Mouse (Mus musculus): ENCODE measurements around the gene Baiap2l1. TPM values are rescaled to one million over a fixed set of nuclear protein-coding genes. Genes with fewer than 3 reads are reported as not detected.

The Baiap2l1 gene
- polyA plus RNA-seq, 1 experiment from 2014 or later, result 1.7 TPM

DNA sequence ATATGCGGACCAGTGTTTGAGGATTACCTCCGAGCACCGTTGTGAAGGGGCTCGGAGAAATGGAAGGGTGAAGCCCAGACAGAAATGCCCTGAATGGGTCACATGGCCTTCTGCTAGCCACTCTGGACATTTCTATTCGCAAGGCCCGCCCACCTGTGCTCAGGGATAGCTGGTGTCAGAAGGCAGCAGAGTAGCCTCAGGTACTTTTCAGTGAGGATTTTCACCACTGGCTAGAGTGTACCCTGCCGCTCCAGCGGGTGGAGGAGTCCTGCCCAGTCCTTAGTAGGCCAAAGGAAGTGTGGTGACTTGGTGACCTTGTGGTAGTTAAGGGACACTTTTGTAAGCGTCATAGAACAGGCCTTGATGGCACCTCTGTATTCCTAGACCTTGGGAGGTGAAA lies 96.6 kb downstream of the Baiap2l1 start:
- no peak overlapping the region for H3K4me2 ChIP-seq (replicated peaks)

DNA sequence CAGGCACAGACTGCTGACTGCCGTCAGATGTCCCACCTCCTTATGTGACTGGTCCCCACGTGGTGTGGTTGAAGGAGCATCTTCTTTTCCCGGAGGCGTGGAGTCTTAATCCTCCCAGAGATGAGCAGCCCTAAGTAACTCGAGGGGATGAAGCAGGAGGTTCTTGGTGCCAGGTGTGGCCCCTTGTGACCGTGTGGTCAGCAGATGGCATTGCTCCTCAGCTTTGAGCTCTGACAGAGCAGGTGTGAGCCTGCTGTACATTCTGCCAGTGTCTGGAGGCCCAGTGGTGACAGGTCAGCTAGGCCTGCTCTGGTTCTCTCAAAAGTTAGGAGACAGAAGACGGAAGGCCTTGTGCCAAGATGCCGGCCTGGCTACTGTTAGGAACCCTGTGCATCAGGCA lies 97.4 kb downstream of the Baiap2l1 start:
- Histone ChIP-seq H3K27me3 (no peaks in the 10 kb centered on the region), H3K9ac (replicated peaks) (no peak overlapping the region), H3K4me2 (replicated peaks) (no peak overlapping the region), H3K4me3 (no peak overlapping the region), H3K9me3 (no peaks in the 10 kb centered on the region), H3K27ac (replicated peaks) (no peak overlapping the region), H3K36me3 (peaks cover 10% of the 10 kb centered on the region), H3K4me1 (peaks cover 47% of the 10 kb centered on the region)
- WGBS, result 80% methylated on average over 8 of the region's 8 CpGs
- no peak for ATAC-seq (replicated peaks)

More for the DNA sequence above, 96.6 kb downstream of the Baiap2l1 start:
- 83% methylated on average over 9 of the region's 9 CpGs for WGBS
- Histone ChIP-seq H3K27me3 (no peaks in the 10 kb centered on the region), H3K27ac (replicated peaks) (no peak overlapping the region), H3K9ac (replicated peaks) (no peak overlapping the region), H3K9me3 (no peaks in the 10 kb centered on the region), H3K36me3 (peaks cover 15% of the 10 kb centered on the region), H3K4me1 (peaks cover 45% of the 10 kb centered on the region), H3K4me3 (no peak overlapping the region)
- no peak for ATAC-seq (replicated peaks)

DNA sequence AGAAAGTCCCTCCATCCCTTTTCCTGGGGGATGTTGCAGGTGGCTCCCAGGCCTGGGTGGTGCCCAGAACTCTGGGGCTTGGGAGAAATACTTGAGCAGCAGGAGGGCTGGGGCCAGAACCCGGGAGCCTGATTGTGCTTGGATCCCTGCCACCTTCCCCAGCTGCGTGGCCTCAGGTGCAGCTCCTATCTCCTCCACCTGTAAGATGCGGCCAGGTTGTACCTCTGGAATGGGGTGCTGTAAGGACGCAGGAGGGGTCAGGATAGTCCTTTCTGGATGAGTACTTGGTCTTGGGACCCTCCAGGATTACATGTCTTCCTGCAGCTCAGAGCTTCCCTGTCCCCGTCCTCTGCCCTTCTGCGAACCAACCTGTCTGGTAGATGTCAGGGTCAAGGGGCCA lies 98.7 kb downstream of the Baiap2l1 start:
- 73% methylated on average over 6 of the region's 6 CpGs for WGBS
- H3K4me3 ChIP-seq, result no peak overlapping the region
- no peaks in the 10 kb centered on the region for H3K9me3 ChIP-seq
- no peaks in the 10 kb centered on the region; the same call in 1 of the 2 replicates for H3K36me3 ChIP-seq
- H3K4me1 ChIP-seq, result peaks cover 53% of the 10 kb centered on the region
- no peak overlapping the region for H3K9ac ChIP-seq (replicated peaks)
- no peaks in the 10 kb centered on the region for H3K27me3 ChIP-seq
- H3K4me2 ChIP-seq (replicated peaks), result no peak overlapping the region
- no peak overlapping the region for H3K27ac ChIP-seq (replicated peaks)
- ATAC-seq (replicated peaks), result no peak

DNA sequence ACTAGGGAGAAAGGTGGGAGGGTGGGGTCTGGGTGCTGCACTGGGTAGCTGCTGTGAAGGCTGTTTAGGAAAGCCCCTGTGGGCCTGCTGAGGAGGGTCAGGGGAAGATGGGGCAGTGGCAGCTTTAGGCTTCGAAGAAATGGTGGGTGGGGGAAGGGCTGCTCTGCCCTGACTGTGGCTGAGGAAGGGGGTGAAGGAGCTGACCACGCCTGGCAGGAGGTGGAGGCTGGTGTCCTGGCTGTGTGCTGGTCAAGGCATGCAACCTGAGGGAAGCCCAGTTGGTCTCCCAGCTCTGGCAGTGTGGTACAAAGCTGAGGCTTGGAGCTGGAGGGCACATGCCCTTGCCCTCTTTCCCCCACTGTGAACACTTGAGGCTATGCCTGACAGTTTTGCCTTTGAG lies 99.2 kb downstream of the Baiap2l1 start:
- H3K4me2 ChIP-seq (replicated peaks), result peak overlapping the region; percentile 67
- H3K4me1 ChIP-seq, result peaks cover 53% of the 10 kb centered on the region
- peak overlapping the region; percentile 31; the same call in 1 of the 2 replicates for H3K9ac ChIP-seq (replicated peaks)
- no peaks in the 10 kb centered on the region for H3K9me3 ChIP-seq
- WGBS, result 8% methylated on average over 2 of the region's 2 CpGs
- H3K4me3 ChIP-seq, result peak overlapping the region; percentile 98; the same call in 1 of the 2 replicates
- H3K36me3 ChIP-seq, result no peaks in the 10 kb centered on the region
- no peak overlapping the region for H3K27ac ChIP-seq (replicated peaks)
- no peak for ATAC-seq (replicated peaks)
- no peaks in the 10 kb centered on the region for H3K27me3 ChIP-seq

DNA sequence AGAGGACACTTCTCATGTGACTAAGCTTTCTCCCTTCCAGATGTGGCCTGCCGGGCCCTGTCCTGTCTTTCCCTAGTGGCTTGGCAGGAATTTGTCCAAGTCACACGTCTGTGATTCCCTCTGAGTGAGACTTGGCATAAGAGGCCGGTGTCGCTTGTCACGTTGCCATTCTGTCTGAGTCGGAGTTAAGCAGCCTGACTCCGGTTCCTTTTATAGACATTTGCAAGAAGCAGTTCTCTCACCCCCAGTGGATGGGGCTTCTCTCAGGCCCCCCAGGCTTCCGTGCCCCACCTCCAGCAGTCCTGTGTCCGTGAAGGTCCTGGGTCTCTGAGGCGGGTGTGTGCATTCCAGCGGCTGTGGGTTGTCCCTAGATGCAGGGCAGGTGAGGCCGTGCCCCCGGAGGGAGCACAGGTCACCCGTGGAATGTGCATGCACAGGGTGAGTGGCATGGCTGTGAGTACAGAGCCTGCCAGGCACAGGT lies 99.7 kb downstream of the Baiap2l1 start:
- no peaks in the 10 kb centered on the region for H3K36me3 ChIP-seq
- ATAC-seq (replicated peaks), result no peak
- peak overlapping the region; percentile 67 for H3K4me2 ChIP-seq (replicated peaks)
- no peaks in the 10 kb centered on the region for H3K27me3 ChIP-seq
- WGBS, result 29% methylated on average over 14 of the region's 14 CpGs
- no peaks in the 10 kb centered on the region for H3K9me3 ChIP-seq
- peak overlapping the region; percentile 31; the same call in 1 of the 2 replicates for H3K9ac ChIP-seq (replicated peaks)
- peaks cover 53% of the 10 kb centered on the region for H3K4me1 ChIP-seq
- H3K4me3 ChIP-seq, result peak overlapping the region; percentile 98
- no peak overlapping the region for H3K27ac ChIP-seq (replicated peaks)

DNA sequence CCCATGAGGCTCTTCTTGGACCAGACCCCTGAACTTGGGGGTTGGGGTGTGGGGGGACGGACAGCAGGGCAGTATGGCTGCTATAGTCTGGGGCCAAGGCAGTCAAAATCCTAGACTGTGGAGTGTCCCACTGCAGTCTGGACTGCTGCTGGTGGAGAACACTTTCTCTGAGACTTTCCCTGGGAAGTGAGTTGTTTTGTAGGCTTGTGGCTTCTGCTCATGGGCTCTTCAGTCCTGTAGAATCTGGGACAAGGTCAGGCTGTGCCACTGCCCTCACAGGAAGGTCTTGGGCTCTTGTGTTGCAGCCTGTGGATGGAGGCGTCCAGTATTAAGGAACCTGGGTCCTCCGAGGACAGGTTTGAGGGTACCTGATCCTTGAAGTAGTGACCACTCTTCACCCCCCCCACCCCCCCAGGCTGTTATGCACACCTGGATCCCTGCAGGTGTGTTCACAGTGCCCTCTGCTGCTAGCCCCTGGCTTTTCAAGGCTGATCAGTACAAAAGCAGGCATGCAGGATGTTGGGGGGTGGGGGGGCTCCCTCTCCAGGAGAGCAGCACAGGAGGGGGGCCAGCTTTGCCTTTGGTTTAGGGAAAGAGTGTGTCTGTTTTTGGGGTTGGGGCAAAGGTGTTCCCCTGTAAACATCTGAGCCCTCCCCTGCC lies 100.3 kb downstream of the Baiap2l1 start:
- ATAC-seq (replicated peaks), result no peak
- Histone ChIP-seq H3K4me3 (peak overlapping the region; percentile 98), H3K4me1 (peaks cover 53% of the 10 kb centered on the region), H3K9ac (replicated peaks) (peak overlapping the region; percentile 90), H3K9me3 (no peaks in the 10 kb centered on the region), H3K27ac (replicated peaks) (no peak overlapping the region), H3K27me3 (no peaks in the 10 kb centered on the region), H3K4me2 (replicated peaks) (peak overlapping the region; percentile 67), H3K36me3 (no peaks in the 10 kb centered on the region)
- WGBS, result 83% methylated on average over 3 of the region's 3 CpGs

DNA sequence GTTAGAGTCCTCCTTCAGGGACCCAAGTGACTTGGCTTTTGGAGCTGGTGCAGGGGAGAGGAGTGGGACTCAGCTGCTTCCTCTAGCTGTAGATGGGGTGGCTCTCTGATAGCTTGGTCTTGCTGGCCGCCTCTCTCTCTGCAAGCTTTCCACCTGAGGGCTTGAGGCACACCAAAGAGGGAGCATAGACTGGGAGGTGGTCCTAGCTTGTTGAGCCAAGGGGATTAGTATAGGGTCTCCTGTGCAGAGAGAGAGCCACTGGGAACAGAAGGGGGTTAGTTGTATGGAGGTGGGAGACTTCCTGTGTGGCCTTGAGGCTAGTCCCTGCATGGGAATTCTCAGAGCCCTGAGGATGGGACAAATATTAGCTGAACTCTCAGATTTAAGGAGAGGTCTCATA lies 101.0 kb downstream of the Baiap2l1 start:
- Histone ChIP-seq H3K9me3 (no peaks in the 10 kb centered on the region), H3K4me3 (peak overlapping the region; percentile 98), H3K9ac (replicated peaks) (peak overlapping the region; percentile 90), H3K36me3 (no peaks in the 10 kb centered on the region), H3K4me2 (replicated peaks) (peak overlapping the region; percentile 67), H3K27ac (replicated peaks) (0 out of 2 replicates have a peak overlapping the region, but pooled peaks have one; percentile 8), H3K4me1 (peaks cover 50% of the 10 kb centered on the region), H3K27me3 (no peaks in the 10 kb centered on the region)
- WGBS, result 28% methylated on average over 1 of the region's 1 CpGs
- ATAC-seq (replicated peaks), result no peak

DNA sequence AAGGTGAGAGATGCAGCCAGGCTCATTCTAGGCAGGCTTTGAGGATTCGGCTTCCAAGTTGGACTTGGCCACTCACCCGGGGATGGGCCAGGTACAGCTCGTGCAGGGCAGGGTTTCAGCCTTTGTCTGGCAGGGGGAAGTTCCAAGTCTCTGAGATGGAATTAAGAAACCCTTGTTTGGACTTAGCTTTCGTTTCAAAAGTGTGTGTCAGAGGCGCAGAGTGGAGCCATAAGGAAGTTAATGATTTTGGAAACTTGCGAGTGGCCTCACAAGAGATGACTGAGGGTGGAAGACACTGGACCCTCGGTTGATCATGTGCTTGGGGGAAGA lies 101.4 kb downstream of the Baiap2l1 start:
- H3K9ac ChIP-seq (replicated peaks), result peak overlapping the region; percentile 90
- no peak for ATAC-seq (replicated peaks)
- peak overlapping the region; percentile 84 for H3K27ac ChIP-seq (replicated peaks)
- H3K27me3 ChIP-seq, result no peaks in the 10 kb centered on the region
- WGBS, result 5% methylated on average over 7 of the region's 7 CpGs
- H3K36me3 ChIP-seq, result no peaks in the 10 kb centered on the region
- H3K4me2 ChIP-seq (replicated peaks), result peak overlapping the region; percentile 67
- peak overlapping the region; percentile 98 for H3K4me3 ChIP-seq
- no peaks in the 10 kb centered on the region for H3K9me3 ChIP-seq
- peaks cover 47% of the 10 kb centered on the region for H3K4me1 ChIP-seq

DNA sequence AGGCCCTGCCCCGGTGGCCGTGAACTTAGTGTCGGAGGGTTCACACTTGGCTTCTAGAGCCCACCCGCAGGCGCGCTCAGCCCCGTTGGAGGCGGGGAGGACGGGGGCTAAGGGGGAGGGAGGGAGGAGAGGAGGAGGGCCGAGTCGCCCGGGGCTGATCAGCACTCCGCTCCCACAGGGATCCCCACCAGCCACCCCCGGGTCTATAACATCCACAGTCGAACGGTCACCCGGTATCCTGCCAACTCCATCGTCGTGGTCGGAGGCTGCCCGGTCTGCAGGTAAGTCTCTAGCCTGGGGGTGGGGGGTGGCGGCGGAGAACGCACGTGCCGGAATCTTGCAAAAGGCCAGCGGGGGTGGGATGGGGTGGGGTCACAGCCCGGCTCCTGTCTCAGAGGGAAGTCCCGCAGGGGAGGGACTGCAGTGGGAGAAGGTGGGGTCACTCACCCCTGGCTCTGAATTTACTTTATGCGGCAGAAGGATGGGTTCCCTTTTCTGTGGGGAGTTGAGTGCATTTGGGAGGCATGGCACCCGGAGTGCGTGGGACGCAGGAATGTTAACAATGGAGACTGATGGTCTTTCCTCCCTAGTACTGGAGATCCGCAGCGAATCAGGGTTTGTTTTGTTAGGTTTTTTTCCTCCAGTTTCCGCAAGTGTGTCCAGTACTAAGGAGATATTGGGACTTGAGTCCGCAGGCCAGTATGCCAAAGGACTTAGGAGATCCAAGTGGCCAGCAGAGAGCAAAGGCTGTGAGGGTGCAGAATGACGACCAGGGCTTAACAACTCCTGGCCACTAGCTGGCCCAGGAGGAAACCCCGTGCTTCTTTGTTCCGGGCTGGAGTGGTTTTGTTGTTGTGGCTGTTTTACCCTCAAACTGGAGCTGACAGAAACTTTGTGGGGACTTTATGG lies 102.0 kb downstream of the Baiap2l1 start:
- no peaks in the 10 kb centered on the region for H3K9me3 ChIP-seq
- ATAC-seq (replicated peaks), result peak; percentile 65
- H3K4me2 ChIP-seq (replicated peaks), result peak overlapping the region; percentile 67
- H3K27me3 ChIP-seq, result no peaks in the 10 kb centered on the region
- H3K9ac ChIP-seq (replicated peaks), result peak overlapping the region; percentile 90
- peaks cover 42% of the 10 kb centered on the region for H3K4me1 ChIP-seq
- H3K36me3 ChIP-seq, result no peaks in the 10 kb centered on the region
- under 1% methylated on average over 40 of the region's 40 CpGs for WGBS
- peak overlapping the region; percentile 98 for H3K4me3 ChIP-seq
- peak overlapping the region; percentile 84 for H3K27ac ChIP-seq (replicated peaks)

DNA sequence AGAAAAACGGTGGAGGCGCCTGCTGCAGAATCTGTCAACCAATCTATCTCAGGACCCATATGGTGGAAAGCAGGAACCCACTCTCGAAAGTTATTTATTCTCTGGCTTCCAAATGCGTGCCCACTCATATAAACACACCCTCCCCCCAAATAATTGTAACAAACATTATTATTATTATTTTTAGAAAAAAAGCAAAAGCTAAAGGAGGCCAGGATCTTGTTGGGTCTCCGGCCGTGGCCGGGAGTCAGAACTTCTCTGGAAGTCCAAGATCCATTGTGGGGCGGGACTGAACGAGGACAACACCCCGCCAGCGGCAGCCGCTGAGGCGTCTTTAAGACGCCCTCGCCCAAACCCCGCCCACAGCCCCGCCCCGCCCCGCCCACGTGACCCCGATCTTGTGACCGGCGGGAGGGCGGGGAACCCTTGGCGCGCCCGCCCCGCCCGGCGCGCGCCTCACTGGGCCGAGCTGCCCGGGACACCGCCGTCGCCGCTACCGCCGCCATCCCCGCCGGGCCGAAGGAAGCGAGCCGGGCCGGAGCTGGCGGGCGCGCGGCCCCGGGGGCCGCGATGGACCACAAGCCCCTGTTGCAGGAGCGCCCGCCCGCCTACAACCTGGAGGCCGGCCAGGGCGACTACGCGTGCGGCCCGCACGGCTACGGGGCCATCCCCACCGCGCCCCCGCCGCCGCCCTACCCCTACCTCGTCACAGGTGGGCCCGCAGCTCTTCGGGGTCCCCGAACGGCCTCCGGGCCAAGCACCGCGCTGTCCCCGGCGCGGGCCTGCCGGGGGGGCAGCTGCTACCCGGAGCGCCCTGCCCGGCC lies 102.9 kb downstream of the Baiap2l1 start:
- peak overlapping the region; percentile 84 for H3K27ac ChIP-seq (replicated peaks)
- peak overlapping the region; percentile 67 for H3K4me2 ChIP-seq (replicated peaks)
- no peaks in the 10 kb centered on the region for H3K9me3 ChIP-seq
- under 1% methylated on average over 58 of the region's 84 CpGs for WGBS
- H3K36me3 ChIP-seq, result no peaks in the 10 kb centered on the region
- H3K4me1 ChIP-seq, result peaks cover 42% of the 10 kb centered on the region
- no peaks in the 10 kb centered on the region for H3K27me3 ChIP-seq
- H3K9ac ChIP-seq (replicated peaks), result peak overlapping the region; percentile 90
- peak; percentile 77 for ATAC-seq (replicated peaks)
- H3K4me3 ChIP-seq, result peak overlapping the region; percentile 98

DNA sequence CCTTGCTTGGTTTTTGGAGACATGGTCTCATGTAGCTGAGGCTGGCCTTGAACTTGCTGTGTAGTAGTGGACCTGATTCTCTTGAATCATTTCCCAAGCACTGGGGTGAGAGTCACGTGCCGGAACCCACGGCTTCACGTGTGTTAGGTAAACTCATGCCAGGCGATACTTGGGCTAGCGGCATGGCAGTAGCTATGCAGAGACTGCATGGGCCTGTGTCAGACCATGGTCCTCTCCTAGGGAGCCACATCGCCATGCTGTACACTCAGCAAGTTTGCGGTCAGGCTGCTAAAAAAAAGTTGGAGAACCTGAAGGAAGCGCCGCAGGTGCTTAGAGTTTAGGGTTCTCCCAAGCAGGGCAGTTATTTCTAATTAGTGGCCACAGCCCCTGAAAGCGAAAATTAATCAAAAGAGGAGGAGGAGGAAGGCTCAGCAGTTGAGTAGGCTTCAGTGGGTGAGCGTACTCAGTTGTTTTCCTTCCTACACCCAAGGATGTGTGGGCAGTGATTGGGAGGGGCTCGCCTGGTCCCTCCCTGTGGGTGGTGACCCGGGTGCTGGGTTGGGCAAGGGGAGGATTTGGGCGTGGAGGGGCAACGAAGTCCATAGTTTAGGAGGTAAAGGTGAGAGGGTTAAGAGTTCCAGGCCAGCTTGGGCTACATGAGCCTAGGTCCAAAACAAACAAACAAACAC lies 103.6 kb downstream of the Baiap2l1 start:
- peaks cover 38% of the 10 kb centered on the region for H3K4me1 ChIP-seq
- WGBS, result 62% methylated on average over 16 of the region's 16 CpGs
- ATAC-seq (replicated peaks), result peak; percentile 9; the same call in 1 of the 2 replicates

More for the DNA sequence above, 103.6 kb downstream of the Baiap2l1 start:
- H3K27me3 ChIP-seq, result no peaks in the 10 kb centered on the region
- H3K4me2 ChIP-seq (replicated peaks), result peak overlapping the region; percentile 67
- H3K36me3 ChIP-seq, result no peaks in the 10 kb centered on the region
- no peak overlapping the region for H3K27ac ChIP-seq (replicated peaks)
- peak overlapping the region; percentile 90; the same call in 1 of the 2 replicates for H3K9ac ChIP-seq (replicated peaks)
- H3K9me3 ChIP-seq, result no peaks in the 10 kb centered on the region
- peak overlapping the region; percentile 98 for H3K4me3 ChIP-seq
